Mouse (Mus musculus) thymus, adult 2 months (tissue): ENCODE data around the gene Cdc42ep4. TPM values are rescaled to one million over a fixed set of nuclear protein-coding genes. Genes with fewer than 3 reads are reported as not detected.

Source experiments
- DNase-seq: peaks from one replicate; pipeline ENCODE4 v3.0.0; 2021
- H3K27ac ChIP-seq: fragments of 200-500 bp; 2 replicates; pipeline ENCODE4 v1.5.1; 2012; ENCODE audit warnings: low read length, control low read depth; ENCODE audit not compliant: control insufficient read depth, insufficient read depth
- H3K27me3 ChIP-seq: fragments of 200-500 bp; 2 replicates; pipeline ENCODE4 v1.6.1; 2012; ENCODE audit warnings: mild to moderate bottlenecking, low read length, moderate library complexity, mixed read lengths; ENCODE audit not compliant: control insufficient read depth, insufficient read depth
- H3K36me3 ChIP-seq: fragments of 200-500 bp; 2 replicates; pipeline ENCODE4 v1.6.1; 2012; ENCODE audit warnings: mild to moderate bottlenecking, low read length, moderate library complexity; ENCODE audit not compliant: control insufficient read depth, insufficient read depth
- H3K4me1 ChIP-seq: fragments of 200-500 bp; replicated peaks from 2 replicates; pipeline ENCODE4 v1.6.1; 2012; ENCODE audit warnings: low read length; ENCODE audit not compliant: control insufficient read depth, insufficient read depth
- H3K4me3 ChIP-seq: fragments of 200-500 bp; 2 replicates; pipeline ENCODE4 v1.5.1; 2012; ENCODE audit warnings: mild to moderate bottlenecking, low read length, control low read depth, moderate library complexity; ENCODE audit not compliant: control insufficient read depth, insufficient read depth
- CTCF ChIP-seq: fragments of 200-500 bp; IDR thresholded peaks from 2 replicates; pipeline ENCODE4 v1.5.1; 2012; ENCODE audit warnings: mild to moderate bottlenecking, control low read depth, low read length, moderate library complexity, borderline replicate concordance; ENCODE audit not compliant: control insufficient read depth, poor library complexity, insufficient read depth; ENCODE audit errors: extremely low read depth
- POLR2A ChIP-seq: fragments of 200-500 bp; IDR thresholded peaks from 2 replicates; pipeline ENCODE4 v1.6.1; 2012; ENCODE audit warnings: mild to moderate bottlenecking, low read length, control low read depth, moderate library complexity; ENCODE audit not compliant: control insufficient read depth, poor library complexity, insufficient read depth; ENCODE audit errors: extremely low read depth
- WGBS: fragments of 180-500 bp; shearing (Covaris S2); methylation state at CpG from one replicate; pipeline ENCODE4 v1.1.7; 2018; 5-methylcytosine and 5-hydroxymethylcytosine counted together
- polyA plus RNA-seq: library from polyadenylated mRNA; depleted of rRNA; stranded (reverse); fragments of >200 nt; gene quantifications from 2 replicates; pipeline ENCODE4 v1.2.3, GENCODE M21; 2012

Gene Cdc42ep4
- polyA plus RNA-seq, 1 experiment = 28.7 TPM

GRCm38 (mm10) chr11:113785406-113786171 is 33.9 kb upstream of the Cdc42ep4 start:
- 63% methylated on average over 19 of the region's 19 CpGs for WGBS
- DNase-seq = peak; percentile 22
- Histone ChIP-seq H3K27me3 (no peaks in the 10 kb centered on the region), H3K4me3 (peak overlapping the region; percentile 24), H3K36me3 (no peaks in the 10 kb centered on the region), H3K27ac (peak overlapping the region; percentile 77), H3K4me1 (peaks cover 42% of the 10 kb centered on the region)
- no peak for TF ChIP-seq POLR2A
- no peak for TF ChIP-seq CTCF

GRCm38 (mm10) chr11:113784656-113785396 is 33.1 kb upstream of the Cdc42ep4 start:
- H3K4me1 ChIP-seq = peaks cover 42% of the 10 kb centered on the region
- TF ChIP-seq POLR2A = no peak
- TF ChIP-seq CTCF = no peak
- 0 out of 2 replicates have a peak overlapping the region, but pooled peaks have one; percentile 19 for H3K27ac ChIP-seq
- DNase-seq = no peak
- no peak overlapping the region for H3K4me3 ChIP-seq
- H3K27me3 ChIP-seq = no peaks in the 10 kb centered on the region
- WGBS = 99% methylated on average over 2 of the region's 2 CpGs
- no peaks in the 10 kb centered on the region for H3K36me3 ChIP-seq

GRCm38 (mm10) chr11:113782496-113782895 is 30.8 kb upstream of the Cdc42ep4 start:
- WGBS = 96% methylated on average over 2 of the region's 2 CpGs
- Histone ChIP-seq H3K27ac (no peak overlapping the region), H3K4me1 (peaks cover 39% of the 10 kb centered on the region)

GRCm38 (mm10) chr11:113782006-113782405 is 30.3 kb upstream of the Cdc42ep4 start:
- Histone ChIP-seq H3K4me1 (peaks cover 34% of the 10 kb centered on the region), H3K4me3 (no peak overlapping the region), H3K27ac (no peak overlapping the region), H3K27me3 (no peaks in the 10 kb centered on the region), H3K36me3 (no peaks in the 10 kb centered on the region)
- no peak for DNase-seq
- 89% methylated on average over 2 of the region's 2 CpGs for WGBS
- TF ChIP-seq CTCF = no peak
- no peak for TF ChIP-seq POLR2A

More at GRCm38 (mm10) chr11:113782496-113782895, 30.8 kb upstream of the Cdc42ep4 start:
- no peak for DNase-seq
- no peaks in the 10 kb centered on the region for H3K27me3 ChIP-seq
- no peaks in the 10 kb centered on the region for H3K36me3 ChIP-seq
- TF ChIP-seq CTCF = no peak
- TF ChIP-seq POLR2A = no peak
- H3K4me3 ChIP-seq = no peak overlapping the region

- DNase-seq = peak; percentile 34
- H3K27ac ChIP-seq = no peak overlapping the region
Measured at GRCm38 (mm10) chr11:113779680-113780041, 28.0 kb upstream of the Cdc42ep4 start.

More at GRCm38 (mm10) chr11:113779680-113780041, 28.0 kb upstream of the Cdc42ep4 start:
- Histone ChIP-seq H3K4me1 (peaks cover 11% of the 10 kb centered on the region), H3K36me3 (no peaks in the 10 kb centered on the region), H3K4me3 (no peak overlapping the region), H3K27me3 (no peaks in the 10 kb centered on the region)
- 18% methylated on average over 6 of the region's 6 CpGs for WGBS
- TF ChIP-seq POLR2A = no peak
- no peak for TF ChIP-seq CTCF
